Mouse (Mus musculus) CH12.LX (cell line): Measurements from ENCODE around the gene Syne3. TPM values are rescaled to one million over a fixed set of nuclear protein-coding genes. Genes with fewer than 3 reads are reported as not detected.

Source experiments
- DNase-seq: peaks from one replicate; pipeline ENCODE4 v3.0.0-alpha.2; 2013; ENCODE audit errors: extremely low read depth
- H3K27ac ChIP-seq: 2 replicates; pipeline ENCODE4 v1.5.1; 2012; ENCODE audit warnings: low read depth, mild to moderate bottlenecking, control low read depth, moderate library complexity; ENCODE audit not compliant: insufficient read depth
- H3K27me3 ChIP-seq: replicated peaks from 2 replicates; pipeline ENCODE3; 2012; ENCODE audit warnings: inconsistent platforms
- H3K36me3 ChIP-seq, 2 experiments: replicated peaks in 1 of 2; 2 replicates each; pipeline versions ENCODE3 to v1.6.1; 2012; ENCODE audit warnings: inconsistent platforms in 1 of 2, low read length in 1 of 2, mild to moderate bottlenecking in 1 of 2, mixed read lengths in 1 of 2, moderate library complexity in 1 of 2; ENCODE audit not compliant: control insufficient read depth in 1 of 2, insufficient read depth in 1 of 2
- H3K4me1 ChIP-seq, 2 experiments: 2 replicates each; pipeline ENCODE4 v1.6.1; 2012; ENCODE audit warnings: inconsistent platforms in 1 of 2, moderate library complexity in 1 of 2; ENCODE audit not compliant: insufficient read depth in 2 of 2, control insufficient read depth in 1 of 2
- H3K4me2 ChIP-seq: 2 replicates; pipeline ENCODE4 v1.6.1; 2012; ENCODE audit warnings: low read depth, mild to moderate bottlenecking, control low read depth; ENCODE audit not compliant: poor library complexity, insufficient read depth, severe bottlenecking
- H3K4me3 ChIP-seq, 3 experiments: fragments of 150-350 bp in 1 of 3; sonication (generic) in 1 of 3; replicated peaks in 1 of 3; 2 replicates each; pipeline versions ENCODE3 to v1.5.1; 2011 to 2012; ENCODE audit warnings: low read depth in 2 of 3, low read length in 2 of 3, mild to moderate bottlenecking in 2 of 3, moderate library complexity in 2 of 3, control low read depth in 1 of 3, improper control_type of control experiment in 1 of 3, inconsistent platforms in 1 of 3, mixed read lengths in 1 of 3; ENCODE audit not compliant: poor library complexity in 1 of 3
- H3K79me2 ChIP-seq: replicated peaks from 2 replicates; pipeline ENCODE4 v1.6.1; 2012; ENCODE audit warnings: mild to moderate bottlenecking, moderate library complexity; ENCODE audit not compliant: control insufficient read depth, poor library complexity, insufficient read depth, severe bottlenecking; ENCODE audit errors: extremely low read depth
- H3K9ac ChIP-seq: 2 replicates; pipeline ENCODE4 v1.6.1; 2012; ENCODE audit warnings: low read depth, mild to moderate bottlenecking, control low read depth, moderate library complexity; ENCODE audit not compliant: insufficient read depth
- H3K9me3 ChIP-seq: replicated peaks from 2 replicates; pipeline ENCODE3; 2012; ENCODE audit warnings: low read length, inconsistent platforms, mixed read lengths
- CHD2 ChIP-seq: IDR thresholded peaks from 2 replicates; pipeline ENCODE4 v1.6.1; 2011; ENCODE audit warnings: low read length, improper control_type of control experiment
- CTCF ChIP-seq, 2 experiments: IDR thresholded peaks in 1 of 2; conservative IDR thresholded peaks in 1 of 2; 2 replicates each; pipeline ENCODE4 v1.5.1; 2011 to 2012; ENCODE audit warnings: low read depth in 2 of 2, low read length in 2 of 2, improper control_type of control experiment in 1 of 2, inconsistent platforms in 1 of 2, mild to moderate bottlenecking in 1 of 2, moderate library complexity in 1 of 2
- ELF1 ChIP-seq: IDR thresholded peaks from 2 replicates; pipeline ENCODE4 v1.6.1; 2014; ENCODE audit warnings: low read depth, mild to moderate bottlenecking, inconsistent platforms, low read length, improper control_type of control experiment
- EP300 ChIP-seq: IDR thresholded peaks from 2 replicates; pipeline ENCODE4 v1.6.1; 2011; ENCODE audit warnings: low read length, improper control_type of control experiment
- ETS1 ChIP-seq: conservative IDR thresholded peaks from 2 replicates; pipeline ENCODE4 v1.6.1; 2012; ENCODE audit warnings: low read depth, mild to moderate bottlenecking, inconsistent platforms, low read length, improper control_type of control experiment, moderate library complexity
- GABPA ChIP-seq: IDR thresholded peaks from 2 replicates; pipeline ENCODE4 v1.6.1; 2012; ENCODE audit warnings: low read depth, low read length, improper control_type of control experiment, inconsistent platforms; ENCODE audit not compliant: insufficient replicate concordance
- HCFC1 ChIP-seq: IDR thresholded peaks from 2 replicates; pipeline ENCODE4 v1.6.1; 2012; ENCODE audit warnings: low read depth, mild to moderate bottlenecking, inconsistent platforms, low read length, improper control_type of control experiment
- JUN ChIP-seq: IDR thresholded peaks from 2 replicates; pipeline ENCODE4 v1.6.1; 2011; ENCODE audit warnings: low read depth, mild to moderate bottlenecking, low read length, improper control_type of control experiment, moderate library complexity; ENCODE audit not compliant: insufficient read depth
- KAT2A ChIP-seq: IDR thresholded peaks from 2 replicates; pipeline ENCODE4 v1.6.1; 2012; ENCODE audit warnings: low read length, improper control_type of control experiment, inconsistent platforms; ENCODE audit not compliant: insufficient replicate concordance
- MAZ ChIP-seq: IDR thresholded peaks from 2 replicates; pipeline ENCODE4 v1.6.1; 2012; ENCODE audit warnings: low read depth, mild to moderate bottlenecking, inconsistent platforms, low read length, improper control_type of control experiment, moderate library complexity
- MEF2A ChIP-seq: IDR thresholded peaks from 2 replicates; pipeline ENCODE4 v1.6.1; 2014; ENCODE audit warnings: low read depth, mild to moderate bottlenecking, inconsistent platforms, low read length, improper control_type of control experiment, borderline replicate concordance
- MXI1 ChIP-seq: IDR thresholded peaks from 2 replicates; pipeline ENCODE4 v1.6.1; 2011; ENCODE audit warnings: mild to moderate bottlenecking, low read depth, low read length, improper control_type of control experiment
- MYC ChIP-seq: IDR thresholded peaks from 2 replicates; pipeline ENCODE4 v1.6.1; 2011; ENCODE audit warnings: low read depth, mild to moderate bottlenecking, improper control_type of control experiment, low read length
- NRF1 ChIP-seq: IDR thresholded peaks from 2 replicates; pipeline ENCODE4 v1.6.1; 2014; ENCODE audit warnings: low read depth, mild to moderate bottlenecking, inconsistent platforms, low read length, improper control_type of control experiment, moderate library complexity
- PAX5 ChIP-seq: IDR thresholded peaks from 2 replicates; pipeline ENCODE4 v1.6.1; 2012; ENCODE audit warnings: low read length, inconsistent platforms, mixed read lengths
- POLR2A ChIP-seq: IDR thresholded peaks from 2 replicates; pipeline ENCODE4 v1.6.1; 2011; ENCODE audit warnings: low read depth, mild to moderate bottlenecking, improper control_type of control experiment, low read length
- RAD21 ChIP-seq: IDR thresholded peaks from 2 replicates; pipeline ENCODE4 v1.6.1; 2011; ENCODE audit warnings: low read depth, mild to moderate bottlenecking, low read length, improper control_type of control experiment, moderate library complexity
- RCOR1 ChIP-seq: conservative IDR thresholded peaks from 2 replicates; pipeline ENCODE4 v1.6.1; 2012; ENCODE audit warnings: low read depth, mild to moderate bottlenecking, inconsistent platforms, low read length, improper control_type of control experiment
- SIN3A ChIP-seq: IDR thresholded peaks from 2 replicates; pipeline ENCODE4 v1.6.1; 2012; ENCODE audit warnings: low read length, improper control_type of control experiment, inconsistent platforms
- SMC3 ChIP-seq: IDR thresholded peaks from 2 replicates; pipeline ENCODE4 v1.6.1; 2011; ENCODE audit warnings: low read depth, low read length, improper control_type of control experiment
- TBP ChIP-seq: conservative IDR thresholded peaks from 2 replicates; pipeline ENCODE4 v1.6.1; 2011; ENCODE audit warnings: low read depth, low read length, improper control_type of control experiment
- TCF12 ChIP-seq: IDR thresholded peaks from 2 replicates; pipeline ENCODE4 v1.6.1; 2014; ENCODE audit warnings: low read depth, mild to moderate bottlenecking, inconsistent platforms, low read length, improper control_type of control experiment
- UBTF ChIP-seq: IDR thresholded peaks from 2 replicates; pipeline ENCODE4 v1.6.1; 2012; ENCODE audit warnings: low read depth, mild to moderate bottlenecking, inconsistent platforms, low read length, improper control_type of control experiment, moderate library complexity
- USF2 ChIP-seq: conservative IDR thresholded peaks from 2 replicates; pipeline ENCODE4 v1.6.1; 2011; ENCODE audit warnings: low read depth, low read length, improper control_type of control experiment
- ZC3H11A ChIP-seq: IDR thresholded peaks from 2 replicates; pipeline ENCODE4 v1.6.1; 2012; ENCODE audit warnings: low read depth, mild to moderate bottlenecking, inconsistent platforms, low read length, improper control_type of control experiment
- ZKSCAN1 ChIP-seq: IDR thresholded peaks from 2 replicates; pipeline ENCODE4 v1.6.1; 2012; ENCODE audit warnings: low read depth, inconsistent platforms, low read length, improper control_type of control experiment, borderline replicate concordance
- ZMIZ1 ChIP-seq: IDR thresholded peaks from 2 replicates; pipeline ENCODE4 v1.6.1; 2012; ENCODE audit warnings: low read depth, mild to moderate bottlenecking, inconsistent platforms, low read length, improper control_type of control experiment
- dilution Hi-C: fragments of 300-500 bp; cut with MboI; formaldehyde crosslinking; loops from 2 replicates; pipeline ENCODE4 v1.14.3; 2020; ENCODE audit warnings: low sequenced_read_pairs; ENCODE audit not compliant: extremely low pct_unique_long_range_greater_than_20kb, extremely low pct_ligation_motif_present
- in situ Hi-C: fragments of 300-500 bp; cut with MboI; formaldehyde crosslinking; loops from 3 replicates; pipeline ENCODE4 v1.14.3; 2019; ENCODE audit warnings: low sequenced_read_pairs, low pct_ligation_motif_present, low pct_unique_long_range_greater_than_20kb, mixed read lengths
- polyA plus RNA-seq: library from polyadenylated mRNA; unstranded; fragments of >175 nt; gene quantifications from 2 replicates; pipeline ENCODE4 v1.2.1, GENCODE M21; 2012; ENCODE audit warnings: low read depth; ENCODE audit not compliant: insufficient read length
- total RNA-seq, 2 experiments: library from RNA; depleted of rRNA; stranded (reverse); fragments of 300-350 nt in 1 of 2; fragments of >200 nt in 1 of 2; gene quantifications; 2 replicates each; pipeline ENCODE4 v1.2.3; 2012 to 2014

Gene Syne3
- total and polyA plus RNA-seq, 3 experiments = 5.3 to 18.7 (median 7.3) TPM

- dilution Hi-C loops = no loop called here
- Histone ChIP-seq H3K9me3 (no peaks in the 10 kb centered on the region), H3K27ac (peak overlapping the region; percentile 19), H3K4me1 (peaks cover 19 to 62% of the 10 kb centered on the region in 2 experiments), H3K4me3 (peak overlapping the region; percentile 89 to 97 (median 97)), H3K27me3 (no peaks in the 10 kb centered on the region), H3K9ac (peak overlapping the region; percentile 66), H3K4me2 (peak overlapping the region; percentile 63), H3K79me2 (peaks cover 65% of the 10 kb centered on the region), H3K36me3 (peaks cover 14 to 56% of the 10 kb centered on the region in 2 experiments)
- peak in 1 of 2 experiments; percentile 12; a peak in 1 of 4 replicates for TF ChIP-seq CTCF (conservative IDR thresholded peaks at IDR 0.05 in 1 of 2, IDR thresholded peaks at IDR 0.05 in 1 of 2; ENCODE audit: low read depth in 2 of 2, low read length in 2 of 2)
- no peak for TF ChIP-seq HCFC1
- no peak for TF ChIP-seq CHD2
- TF ChIP-seq RAD21 = no peak
- TF ChIP-seq UBTF = peak; percentile 46; the same call in 1 of the 2 replicates
- TF ChIP-seq ZMIZ1 = 0 out of 2 replicates have a peak, but pooled peaks have one; percentile 9
- TF ChIP-seq SIN3A = peak; percentile 11; the same call in 1 of the 2 replicates
- peak; percentile 31 for DNase-seq
- in situ Hi-C loops = loop anchor here (5.0 kb wide), 1 partner anchor 81 kb away; no protein-coding TSS in a partner anchor
Observed at GRCm38 (mm10) chr12:105032832-105033775, 23.5 kb upstream of the Syne3 start.

GRCm38 (mm10) chr12:105032147-105032831 is 22.7 kb upstream of the Syne3 start, which contains the start of gene Glrx5:
TSS of gene Glrx5 (plus strand) at chr12:105032688.
- peak; percentile 100 for DNase-seq
- H3K27ac ChIP-seq = peak within 1 kb of the TSS; percentile 19
- peak within 1 kb of the TSS; percentile 91 for H3K9ac ChIP-seq
- H3K79me2 ChIP-seq = peaks cover 65% of the 10 kb centered on the region
- H3K36me3 ChIP-seq = peaks cover 14 to 48% of the 10 kb centered on the region in 2 experiments
- H3K4me2 ChIP-seq = peak within 1 kb of the TSS; percentile 63
- H3K4me1 ChIP-seq = peaks cover 20 to 66% of the 10 kb centered on the region in 2 experiments
- no peaks in the 10 kb centered on the region for H3K9me3 ChIP-seq
- H3K4me3 ChIP-seq = peak within 1 kb of the TSS; percentile 96 to 97 (median 97)
- in situ Hi-C loops (loop anchor here (5.0 kb wide), 1 partner anchor 80 kb away; no protein-coding TSS in a partner anchor), dilution Hi-C loops (no loop called here)
- no peaks in the 10 kb centered on the region for H3K27me3 ChIP-seq
- TF ChIP-seq SMC3 (no peak), MXI1 (peak; percentile 93), TBP (peak; percentile 33), ZC3H11A (no peak), ELF1 (peak; percentile 90), SIN3A (peak; percentile 29), TCF12 (peak; percentile 54; the same call in 1 of the 2 replicates), ZKSCAN1 (no peak), MAZ (no peak), RAD21 (no peak), NRF1 (peak; percentile 68), EP300 (no peak), GABPA (no peak), MYC (peak; percentile 84), CTCF (conservative IDR thresholded peaks at IDR 0.05 in 1 of 2, IDR thresholded peaks at IDR 0.05 in 1 of 2; ENCODE audit: low read depth in 2 of 2, low read length in 2 of 2) (no peak), MEF2A (no peak), PAX5 (no peak), KAT2A (peak; percentile 73; the same call in 1 of the 2 replicates), ZMIZ1 (peak; percentile 61; the same call in 1 of the 2 replicates), JUN (no peak), ETS1 (no peak), RCOR1 (no peak), POLR2A (peak; percentile 86), USF2 (no peak)
